Mouse (Mus musculus) ZHBTc4 (cell line): ENCODE measurements around the gene Fam180a.
"Not testable (repeated sequence)": the region's sequence is repeated elsewhere in the genome, so short reads cannot be mapped to it uniquely, and the experiment has no call there.

Source experiments
- DNase-seq: peaks from one replicate; pipeline ENCODE4 v3.0.0-alpha.2; 2011; ENCODE audit warnings: low read depth, low spot score

The Fam180a gene

GRCm38 (mm10) chr6:35326111-35326515 is at the start of gene Fam180a:
TSS of gene Fam180a (minus strand) at chr6:35326141.
- DNase-seq: no peak

- no peak for DNase-seq
These were observed 48.1 kb upstream of the Fam180a start for GRCm38 (mm10) chr6:35374052-35374451.

GRCm38 (mm10) chr6:35370356-35370755 is 44.4 kb upstream of the Fam180a start:
- DNase-seq: no peak

GRCm38 (mm10) chr6:35369578-35370282 is 43.8 kb upstream of the Fam180a start:
- DNase-seq: not testable (repeated sequence)

- no peak for DNase-seq
These were observed 36.7 kb upstream of the Fam180a start for GRCm38 (mm10) chr6:35362596-35362995.

- no peak for DNase-seq
These were observed 29.4 kb upstream of the Fam180a start for GRCm38 (mm10) chr6:35355320-35355719.

GRCm38 (mm10) chr6:35354622-35354998 is 28.7 kb upstream of the Fam180a start:
- DNase-seq: no peak

GRCm38 (mm10) chr6:35353846-35354621 is 28.1 kb upstream of the Fam180a start:
- peak; percentile 63 for DNase-seq

- no peak for DNase-seq
These were observed 27.5 kb upstream of the Fam180a start for GRCm38 (mm10) chr6:35353416-35353815.

- no peak for DNase-seq
These were observed 26.9 kb upstream of the Fam180a start for GRCm38 (mm10) chr6:35352867-35353266.

GRCm38 (mm10) chr6:35351826-35352225 is 25.9 kb upstream of the Fam180a start:
- peak; percentile 70 for DNase-seq

- no peak for DNase-seq
These were observed 23.8 kb upstream of the Fam180a start for GRCm38 (mm10) chr6:35349784-35350183.

- no peak for DNase-seq
These were observed 12.7 kb upstream of the Fam180a start for GRCm38 (mm10) chr6:35338640-35339039.

GRCm38 (mm10) chr6:35337836-35338235 is 11.9 kb upstream of the Fam180a start:
- no peak for DNase-seq

- no peak for DNase-seq
These were observed 9.5 kb upstream of the Fam180a start for GRCm38 (mm10) chr6:35335452-35335851.

- DNase-seq: peak; percentile 71
These were observed 8.3 kb upstream of the Fam180a start for GRCm38 (mm10) chr6:35334278-35334677.

- DNase-seq: no peak
These were observed 7.7 kb upstream of the Fam180a start for GRCm38 (mm10) chr6:35333632-35334031.

GRCm38 (mm10) chr6:35330834-35331233 is 4.9 kb upstream of the Fam180a start:
- peak; percentile 34 for DNase-seq

GRCm38 (mm10) chr6:35329956-35330355 is 4.0 kb upstream of the Fam180a start:
- no peak for DNase-seq

GRCm38 (mm10) chr6:35324306-35324705 is 1.6 kb downstream of the Fam180a start:
- DNase-seq: no peak

- no peak for DNase-seq
These were observed 2.9 kb downstream of the Fam180a start for GRCm38 (mm10) chr6:35323046-35323445.

- DNase-seq: no peak
These were observed 4.8 kb downstream of the Fam180a start for GRCm38 (mm10) chr6:35321105-35321504.

GRCm38 (mm10) chr6:35319850-35320249 is 6.1 kb downstream of the Fam180a start:
- no peak for DNase-seq
